Mouse (Mus musculus) kidney, adult 18-20 months (tissue): ENCODE results near the gene Bach2.

Source experiments
- DNase-seq: peaks from one replicate; pipeline ENCODE4 v3.0.0; 2021

The Bach2 gene

GRCm38 (mm10) chr4:32439974-32440739 lies 201.6 kb downstream of the Bach2 start:
- DNase-seq: no peak

GRCm38 (mm10) chr4:32440740-32441072 lies 202.1 kb downstream of the Bach2 start:
- no peak for DNase-seq

GRCm38 (mm10) chr4:32444671-32445196 lies 206.1 kb downstream of the Bach2 start:
- no peak for DNase-seq

- DNase-seq: no peak
Observed at GRCm38 (mm10) chr4:32447850-32448249, 209.2 kb downstream of the Bach2 start.

GRCm38 (mm10) chr4:32461986-32462385 lies 223.4 kb downstream of the Bach2 start:
- no peak for DNase-seq

GRCm38 (mm10) chr4:32463065-32463464 lies 224.5 kb downstream of the Bach2 start:
- no peak for DNase-seq

GRCm38 (mm10) chr4:32464540-32464939 lies 225.9 kb downstream of the Bach2 start:
- no peak for DNase-seq

- no peak for DNase-seq
Observed at GRCm38 (mm10) chr4:32466031-32466430, 227.4 kb downstream of the Bach2 start.

GRCm38 (mm10) chr4:32477977-32478660 lies 239.5 kb downstream of the Bach2 start:
- no peak for DNase-seq

- DNase-seq: no peak
Observed at GRCm38 (mm10) chr4:32479231-32479630, 240.6 kb downstream of the Bach2 start.

- DNase-seq: no peak
Observed at GRCm38 (mm10) chr4:32479801-32480700, 241.4 kb downstream of the Bach2 start.

- no peak for DNase-seq
Observed at GRCm38 (mm10) chr4:32481366-32482055, 242.9 kb downstream of the Bach2 start.

GRCm38 (mm10) chr4:32482138-32482537 lies 243.5 kb downstream of the Bach2 start:
- no peak for DNase-seq

- DNase-seq: no peak
Observed at GRCm38 (mm10) chr4:32482936-32483335, 244.3 kb downstream of the Bach2 start.

- DNase-seq: no peak
Observed at GRCm38 (mm10) chr4:32485848-32486247, 247.2 kb downstream of the Bach2 start.

GRCm38 (mm10) chr4:32486654-32487398 lies 248.2 kb downstream of the Bach2 start:
- DNase-seq: no peak

GRCm38 (mm10) chr4:32489186-32489585 lies 250.6 kb downstream of the Bach2 start:
- DNase-seq: no peak

GRCm38 (mm10) chr4:32491176-32491575 lies 252.6 kb downstream of the Bach2 start:
- DNase-seq: no peak

GRCm38 (mm10) chr4:32492834-32493233 lies 254.2 kb downstream of the Bach2 start:
- DNase-seq: no peak

GRCm38 (mm10) chr4:32501780-32502179 lies 263.2 kb downstream of the Bach2 start:
- DNase-seq: no peak

GRCm38 (mm10) chr4:32502181-32502580 lies 263.6 kb downstream of the Bach2 start:
- no peak for DNase-seq

- DNase-seq: no peak
Observed at GRCm38 (mm10) chr4:32504236-32504635, 265.6 kb downstream of the Bach2 start.
